Mouse (Mus musculus): Measurements from ENCODE around the gene Pde4b. TPM values are rescaled to one million over a fixed set of nuclear protein-coding genes. Genes with fewer than 3 reads are reported as not detected.

Pde4b gene
- polyA plus RNA-seq, 1 experiment: 0.81 TPM

GRCm38 (mm10) chr4:102573361-102573781, 486.0 kb downstream of the Pde4b start:
- Histone ChIP-seq H3K27me3 (ENCODE audit: control insufficient read depth, insufficient read depth, low read length, poor library complexity, severe bottlenecking) (0 out of 2 replicates have a peak, but pooled peaks cover 2% of the 10 kb centered on the region), H3K9me3 (replicated peaks; ENCODE audit: control insufficient read depth, insufficient read depth, low read length, poor library complexity, severe bottlenecking) (no peaks in the 10 kb centered on the region), H3K9ac (ENCODE audit: low read depth, poor library complexity, severe bottlenecking) (no peak overlapping the region), H3K36me3 (ENCODE audit: control insufficient read depth, insufficient read depth, low read length, poor library complexity, severe bottlenecking) (no peaks in the 10 kb centered on the region), H3K4me1 (ENCODE audit: control insufficient read depth, insufficient read depth, low read length) (no peaks in the 10 kb centered on the region), H3K4me3 (ENCODE audit: low read depth, low read length) (no peak overlapping the region), H3K27ac (ENCODE audit: insufficient read depth, low read length) (no peak overlapping the region)
- no peak for TF ChIP-seq EP300 (IDR thresholded peaks at IDR 0.05; ENCODE audit: insufficient read depth, low read depth, low read length)
- TF ChIP-seq POLR2A (IDR thresholded peaks at IDR 0.05; ENCODE audit: insufficient read depth, low read length): no peak

- Histone ChIP-seq H3K9me3 (replicated peaks; ENCODE audit: control insufficient read depth, insufficient read depth, low read length, poor library complexity, severe bottlenecking) (no peaks in the 10 kb centered on the region), H3K27me3 (ENCODE audit: control insufficient read depth, insufficient read depth, low read length, poor library complexity, severe bottlenecking) (0 out of 2 replicates have a peak, but pooled peaks cover 2% of the 10 kb centered on the region), H3K27ac (ENCODE audit: insufficient read depth, low read length) (no peak overlapping the region), H3K36me3 (ENCODE audit: control insufficient read depth, insufficient read depth, low read length, poor library complexity, severe bottlenecking) (no peaks in the 10 kb centered on the region), H3K4me3 (ENCODE audit: low read depth, low read length) (no peak overlapping the region), H3K4me1 (ENCODE audit: control insufficient read depth, insufficient read depth, low read length) (no peaks in the 10 kb centered on the region), H3K9ac (ENCODE audit: low read depth, poor library complexity, severe bottlenecking) (no peak overlapping the region)
- TF ChIP-seq EP300 (IDR thresholded peaks at IDR 0.05; ENCODE audit: insufficient read depth, low read depth, low read length) (no peak), CTCF (IDR thresholded peaks at IDR 0.05; ENCODE audit: low read depth, low read length) (no peak)
These were observed 486.9 kb downstream of the Pde4b start for GRCm38 (mm10) chr4:102574226-102574625.

- TF ChIP-seq CTCF (IDR thresholded peaks at IDR 0.05; ENCODE audit: low read depth, low read length) (no peak), POLR2A (IDR thresholded peaks at IDR 0.05; ENCODE audit: insufficient read depth, low read length) (no peak), EP300 (IDR thresholded peaks at IDR 0.05; ENCODE audit: insufficient read depth, low read depth, low read length) (no peak)
- H3K27me3 ChIP-seq (ENCODE audit: control insufficient read depth, insufficient read depth, low read length, poor library complexity, severe bottlenecking): 0 out of 2 replicates have a peak, but pooled peaks cover 2% of the 10 kb centered on the region
- no peak overlapping the region for H3K9ac ChIP-seq (ENCODE audit: low read depth, poor library complexity, severe bottlenecking)
- no peaks in the 10 kb centered on the region for H3K36me3 ChIP-seq (ENCODE audit: control insufficient read depth, insufficient read depth, low read length, poor library complexity, severe bottlenecking)
- no peak overlapping the region for H3K27ac ChIP-seq (ENCODE audit: insufficient read depth, low read length)
- H3K9me3 ChIP-seq (replicated peaks; ENCODE audit: control insufficient read depth, insufficient read depth, low read length, poor library complexity, severe bottlenecking): no peaks in the 10 kb centered on the region
- no peaks in the 10 kb centered on the region for H3K4me1 ChIP-seq (ENCODE audit: control insufficient read depth, insufficient read depth, low read length)
- no peak overlapping the region for H3K4me3 ChIP-seq (ENCODE audit: low read depth, low read length)
These were observed 487.4 kb downstream of the Pde4b start for GRCm38 (mm10) chr4:102574666-102575254.

- no peak overlapping the region for H3K4me3 ChIP-seq (ENCODE audit: low read depth, low read length)
- TF ChIP-seq EP300 (IDR thresholded peaks at IDR 0.05; ENCODE audit: insufficient read depth, low read depth, low read length): no peak
- TF ChIP-seq CTCF (IDR thresholded peaks at IDR 0.05; ENCODE audit: low read depth, low read length): no peak
- TF ChIP-seq POLR2A (IDR thresholded peaks at IDR 0.05; ENCODE audit: insufficient read depth, low read length): no peak
- no peak overlapping the region for H3K9ac ChIP-seq (ENCODE audit: low read depth, poor library complexity, severe bottlenecking)
- no peaks in the 10 kb centered on the region for H3K36me3 ChIP-seq (ENCODE audit: control insufficient read depth, insufficient read depth, low read length, poor library complexity, severe bottlenecking)
- H3K9me3 ChIP-seq (replicated peaks; ENCODE audit: control insufficient read depth, insufficient read depth, low read length, poor library complexity, severe bottlenecking): no peaks in the 10 kb centered on the region
- H3K4me1 ChIP-seq (ENCODE audit: control insufficient read depth, insufficient read depth, low read length): no peaks in the 10 kb centered on the region
- H3K27ac ChIP-seq (ENCODE audit: insufficient read depth, low read length): no peak overlapping the region
- H3K27me3 ChIP-seq (ENCODE audit: control insufficient read depth, insufficient read depth, low read length, poor library complexity, severe bottlenecking): 0 out of 2 replicates have a peak, but pooled peaks cover 2% of the 10 kb centered on the region
These were observed 488.8 kb downstream of the Pde4b start for GRCm38 (mm10) chr4:102576109-102576508.

- H3K9me3 ChIP-seq (replicated peaks; ENCODE audit: control insufficient read depth, insufficient read depth, low read length, poor library complexity, severe bottlenecking): no peaks in the 10 kb centered on the region
- H3K36me3 ChIP-seq (ENCODE audit: control insufficient read depth, insufficient read depth, low read length, poor library complexity, severe bottlenecking): no peaks in the 10 kb centered on the region
- H3K27me3 ChIP-seq (ENCODE audit: control insufficient read depth, insufficient read depth, low read length, poor library complexity, severe bottlenecking): 0 out of 2 replicates have a peak, but pooled peaks cover 2% of the 10 kb centered on the region
- TF ChIP-seq CTCF (IDR thresholded peaks at IDR 0.05; ENCODE audit: low read depth, low read length) (no peak), POLR2A (IDR thresholded peaks at IDR 0.05; ENCODE audit: insufficient read depth, low read length) (no peak), EP300 (IDR thresholded peaks at IDR 0.05; ENCODE audit: insufficient read depth, low read depth, low read length) (no peak)
- no peak overlapping the region for H3K27ac ChIP-seq (ENCODE audit: insufficient read depth, low read length)
- H3K9ac ChIP-seq (ENCODE audit: low read depth, poor library complexity, severe bottlenecking): no peak overlapping the region
- no peak overlapping the region for H3K4me3 ChIP-seq (ENCODE audit: low read depth, low read length)
- H3K4me1 ChIP-seq (ENCODE audit: control insufficient read depth, insufficient read depth, low read length): no peaks in the 10 kb centered on the region
These were observed 490.3 kb downstream of the Pde4b start for GRCm38 (mm10) chr4:102577636-102578035.

- Histone ChIP-seq H3K36me3 (ENCODE audit: control insufficient read depth, insufficient read depth, low read length, poor library complexity, severe bottlenecking) (no peaks in the 10 kb centered on the region), H3K4me3 (ENCODE audit: low read depth, low read length) (no peak overlapping the region), H3K27ac (ENCODE audit: insufficient read depth, low read length) (no peak overlapping the region), H3K27me3 (ENCODE audit: control insufficient read depth, insufficient read depth, low read length, poor library complexity, severe bottlenecking) (no peaks in the 10 kb centered on the region), H3K9ac (ENCODE audit: low read depth, poor library complexity, severe bottlenecking) (no peak overlapping the region), H3K9me3 (replicated peaks; ENCODE audit: control insufficient read depth, insufficient read depth, low read length, poor library complexity, severe bottlenecking) (no peaks in the 10 kb centered on the region), H3K4me1 (ENCODE audit: control insufficient read depth, insufficient read depth, low read length) (no peaks in the 10 kb centered on the region)
- no peak for TF ChIP-seq POLR2A (IDR thresholded peaks at IDR 0.05; ENCODE audit: insufficient read depth, low read length)
- TF ChIP-seq CTCF (IDR thresholded peaks at IDR 0.05; ENCODE audit: low read depth, low read length): no peak
- TF ChIP-seq EP300 (IDR thresholded peaks at IDR 0.05; ENCODE audit: insufficient read depth, low read depth, low read length): no peak
These were observed 491.7 kb downstream of the Pde4b start for GRCm38 (mm10) chr4:102579051-102579450.

All from ES-Bruce4 (cell line).